Comparison of ENCODE assay signal across 23 mouse cellular contexts in genomic region chr4:12659084-12659483, GRCm38 (mm10).
"Had no signal": no experiment of that assay in that cellular context is flagged by ENCODE, and none has a peak within 500 bp of the region (broad histone marks: within the 10 kb centered on the region; RNA-seq: fewer than 3 reads in every experiment).

No protein-coding gene starts in this region.

- H3K9me3 ChIP-seq: heart, embryonic 10.5 days; heart, embryonic 12.5 days; hindbrain, embryonic 13.5 days; hindbrain, embryonic 15.5 days; kidney, embryonic 15.5 days; limb, embryonic 13.5 days; limb, embryonic 15.5 days had no signal

- ATAC-seq: hindbrain, postnatal 0 days; intestine, embryonic 16.5 days had no signal

- H3K27ac ChIP-seq: gastrocnemius, adult 2 months; heart, embryonic 10.5 days; hindbrain, embryonic 13.5 days; hindbrain, embryonic 15.5 days; hindbrain, postnatal 0 days; kidney, embryonic 15.5 days; kidney, postnatal 0 days; limb, embryonic 13.5 days; limb, embryonic 15.5 days had no signal

- H3K4me1 ChIP-seq: heart, embryonic 10.5 days had no signal

- H3K4me2 ChIP-seq: heart, embryonic 12.5 days; hindbrain, embryonic 13.5 days; hindbrain, embryonic 15.5 days; kidney, embryonic 15.5 days; limb, embryonic 13.5 days; limb, embryonic 15.5 days had no signal

- H3K4me3 ChIP-seq: gastrocnemius, adult 2 months; heart, embryonic 10.5 days; heart, embryonic 12.5 days; hindbrain, embryonic 13.5 days; hindbrain, embryonic 15.5 days; kidney, embryonic 15.5 days; limb, embryonic 13.5 days; limb, embryonic 15.5 days had no signal

- H3K36me3 ChIP-seq: heart, embryonic 10.5 days; heart, embryonic 12.5 days; hindbrain, embryonic 13.5 days; hindbrain, embryonic 15.5 days; kidney, embryonic 15.5 days; limb, embryonic 13.5 days; limb, embryonic 15.5 days had no signal

- DNase-seq: gastrocnemius, adult 2 months; gastrocnemius, postnatal 10 days; gastrocnemius, postnatal 25 days; heart, adult 18-20 months; heart, postnatal 10 days; heart, postnatal 36 days; kidney, adult 11 months; kidney, adult 2 months; kidney, adult 9 months; kidney, postnatal 14 days; kidney, postnatal 36 days; layer of hippocampus, adult 9-11 months; layer of hippocampus, postnatal 36 days had no signal

- H3K27me3 ChIP-seq: heart, embryonic 12.5 days; hindbrain, embryonic 13.5 days; hindbrain, embryonic 15.5 days; kidney, embryonic 15.5 days; limb, embryonic 13.5 days; limb, embryonic 15.5 days had no signal

- H3K9ac ChIP-seq: heart, embryonic 12.5 days; hindbrain, embryonic 13.5 days; hindbrain, embryonic 15.5 days; kidney, embryonic 15.5 days; limb, embryonic 13.5 days; limb, embryonic 15.5 days had no signal
